Mouse (Mus musculus) stomach, embryonic 15.5 days (tissue): ENCODE measurements at regions not wholly inside any gene's neighbourhood (a gene's known extent, or its start where the extent isn't known, plus 50 kb on each side); places are given as distances from the start of the nearest gene placed in this dataset.

Experiments
- ATAC-seq: fragments of 200-750 bp; cut with Nextera tagmentation; 2 replicates; pipeline ENCODE4 v1.8.0; 2017; ENCODE audit warnings: low read depth, moderate number of reproducible peaks, moderate TSS enrichment; ENCODE audit not compliant: insufficient read depth, low FRiP score
- H3K27ac ChIP-seq: fragments of 300-500 bp; sonication (generic); 2 replicates; pipeline ENCODE4 v1.5.1; 2015; ENCODE audit warnings: mild to moderate bottlenecking, inconsistent platforms
- H3K27me3 ChIP-seq: fragments of 300-500 bp; sonication (generic); replicated peaks from 2 replicates; pipeline ENCODE4 v1.6.1; 2015; ENCODE audit warnings: inconsistent platforms
- H3K36me3 ChIP-seq: fragments of 300-500 bp; sonication (generic); 2 replicates; pipeline ENCODE4 v1.6.1; 2015; ENCODE audit warnings: inconsistent platforms
- H3K4me1 ChIP-seq: fragments of 300-500 bp; sonication (generic); 2 replicates; pipeline ENCODE4 v1.6.1; 2015; ENCODE audit warnings: inconsistent platforms
- H3K4me2 ChIP-seq: fragments of 300-500 bp; sonication (generic); 2 replicates; pipeline ENCODE4 v1.6.1; 2015; ENCODE audit warnings: mild to moderate bottlenecking, inconsistent platforms
- H3K4me3 ChIP-seq: fragments of 300-500 bp; sonication (generic); replicated peaks from 2 replicates; pipeline ENCODE4 v1.5.1; 2015; ENCODE audit warnings: inconsistent platforms
- H3K9ac ChIP-seq: fragments of 300-500 bp; sonication (generic); 2 replicates; pipeline ENCODE4 v1.6.1; 2015; ENCODE audit warnings: inconsistent platforms
- H3K9me3 ChIP-seq: fragments of 300-500 bp; sonication (generic); 2 replicates; pipeline ENCODE4 v1.6.1; 2016; ENCODE audit warnings: inconsistent platforms
- WGBS: fragments of 180-500 bp; shearing (Covaris S2); methylation state at CpG from one replicate; pipeline ENCODE4 v1.1.7; 2015; 5-methylcytosine and 5-hydroxymethylcytosine counted together

DNA sequence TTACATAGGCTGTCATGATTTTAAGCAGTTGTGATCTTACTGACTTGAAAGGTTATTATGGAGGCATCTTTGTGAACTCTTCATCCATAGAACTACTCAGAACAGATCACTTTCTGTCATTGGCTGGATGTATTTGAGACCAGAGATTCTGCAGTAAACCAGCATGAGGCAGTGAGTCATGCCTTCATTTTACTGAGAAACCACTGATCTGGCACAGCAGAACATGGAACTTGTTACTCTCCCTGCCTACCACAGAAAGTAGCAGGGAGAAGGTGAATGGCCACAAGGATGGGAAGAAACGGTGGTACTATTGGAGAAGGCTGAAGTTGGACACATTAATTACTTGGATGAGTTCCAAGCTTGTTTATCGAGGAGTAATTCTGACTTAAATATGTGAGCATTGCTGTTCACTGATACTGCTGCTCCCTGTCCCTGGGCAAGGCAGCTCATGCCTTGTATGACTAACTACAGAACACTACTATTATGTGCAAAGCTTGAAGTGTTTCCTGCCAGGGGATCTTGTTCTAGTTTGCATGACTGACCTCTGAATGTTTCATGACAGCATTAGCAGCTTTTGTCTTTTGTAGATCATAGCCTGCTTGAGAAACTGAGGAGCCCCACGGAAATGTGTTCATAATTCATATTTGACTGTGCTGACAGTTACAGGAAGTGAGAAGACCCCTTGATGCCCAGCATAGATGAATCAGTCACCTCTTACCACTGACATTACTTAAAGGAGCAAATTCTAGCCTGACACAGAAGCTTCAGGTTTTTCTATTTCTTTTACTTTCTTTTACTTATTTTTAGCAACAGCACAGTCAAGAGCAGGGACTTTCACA lies 630.2 kb downstream of the Inhba start:
- WGBS: 57% methylated on average over 3 of the region's 3 CpGs
- Histone ChIP-seq H3K9ac (no peak overlapping the region), H3K9me3 (no peaks in the 10 kb centered on the region), H3K4me3 (no peak overlapping the region), H3K27me3 (no peaks in the 10 kb centered on the region), H3K4me2 (no peak overlapping the region), H3K36me3 (no peaks in the 10 kb centered on the region), H3K4me1 (no peaks in the 10 kb centered on the region), H3K27ac (no peak overlapping the region)
- no peak for ATAC-seq

DNA sequence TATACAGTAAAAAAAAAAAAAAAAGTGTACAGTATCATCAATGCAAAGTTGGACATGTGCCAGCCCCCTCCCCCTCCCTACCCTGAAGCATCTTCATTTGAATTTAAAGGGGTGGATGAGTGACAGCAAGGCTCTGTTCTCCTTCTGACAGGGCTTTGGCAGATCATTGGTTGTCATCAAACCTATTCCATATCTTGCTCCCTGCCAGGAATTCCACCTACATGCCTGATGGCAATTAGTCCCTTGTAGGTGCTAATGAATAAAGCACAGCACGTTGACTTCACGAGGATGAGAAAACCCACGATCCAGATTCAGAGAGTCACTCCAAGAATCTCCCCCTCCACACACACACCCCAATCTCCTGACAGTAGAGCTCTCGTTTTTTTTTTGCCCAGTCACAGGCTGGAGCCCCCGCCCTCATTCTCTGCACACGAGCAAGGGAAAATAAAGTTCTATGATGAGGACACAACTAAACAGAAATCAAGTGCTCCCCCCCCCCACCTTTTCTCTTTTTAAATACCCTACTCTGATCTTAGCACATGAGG lies 630.9 kb downstream of the Inhba start:
- H3K27me3 ChIP-seq: no peaks in the 10 kb centered on the region
- H3K27ac ChIP-seq: no peak overlapping the region
- 57% methylated on average over 6 of the region's 6 CpGs for WGBS
- no peak overlapping the region for H3K4me3 ChIP-seq
- no peaks in the 10 kb centered on the region for H3K36me3 ChIP-seq
- no peaks in the 10 kb centered on the region for H3K4me1 ChIP-seq
- H3K9me3 ChIP-seq: no peaks in the 10 kb centered on the region
- H3K4me2 ChIP-seq: no peak overlapping the region
- ATAC-seq: no peak
- H3K9ac ChIP-seq: no peak overlapping the region

DNA sequence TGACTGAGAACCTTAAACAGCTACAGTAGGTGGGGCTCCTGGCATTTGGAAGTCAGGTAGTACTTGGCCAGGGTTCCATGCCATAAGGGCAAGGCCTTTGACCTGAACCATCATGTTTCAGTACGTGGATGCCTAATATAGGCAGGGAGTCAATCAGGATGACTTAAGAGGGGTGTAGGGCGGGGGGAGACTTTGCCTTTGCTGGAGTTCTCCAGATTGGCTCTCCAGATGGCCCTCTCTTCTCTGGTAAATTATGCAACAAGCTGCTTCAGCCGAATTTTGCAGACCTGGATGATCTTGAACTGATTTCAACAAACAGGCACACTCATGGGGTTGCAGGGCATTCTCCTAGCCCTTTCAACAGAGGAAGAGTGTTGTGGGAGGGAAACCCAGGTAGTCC lies 633.7 kb downstream of the Inhba start:
- Histone ChIP-seq H3K4me1 (no peaks in the 10 kb centered on the region), H3K4me2 (no peak overlapping the region), H3K9ac (no peak overlapping the region), H3K9me3 (no peaks in the 10 kb centered on the region), H3K27ac (no peak overlapping the region), H3K27me3 (no peaks in the 10 kb centered on the region), H3K36me3 (no peaks in the 10 kb centered on the region), H3K4me3 (no peak overlapping the region)
- 60% methylated on average over 3 of the region's 3 CpGs for whole genome bisulfite sequencing
- ATAC-seq: no peak

DNA sequence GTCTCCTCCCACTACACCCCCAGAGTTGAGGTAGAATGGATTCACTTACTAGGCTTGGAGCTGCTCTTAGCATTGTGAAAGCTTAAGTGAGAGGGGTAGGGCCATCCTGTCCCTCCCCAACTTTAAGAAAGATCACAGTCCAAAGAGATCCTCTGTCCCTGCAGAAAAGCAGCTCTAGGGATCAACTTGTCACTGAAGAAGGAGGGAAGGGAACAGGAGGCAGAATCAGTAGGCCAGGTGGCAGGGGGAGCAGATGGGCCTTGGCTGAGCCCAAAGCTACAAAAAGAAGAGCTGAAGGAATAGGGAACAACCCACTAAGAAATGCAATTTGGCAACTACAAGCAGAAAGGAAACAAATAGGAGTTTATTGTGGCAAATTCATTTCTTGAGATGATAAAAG lies 634.4 kb downstream of the Inhba start:
- ATAC-seq: no peak
- no peak overlapping the region for H3K27ac ChIP-seq
- no peak overlapping the region for H3K4me3 ChIP-seq

DNA sequence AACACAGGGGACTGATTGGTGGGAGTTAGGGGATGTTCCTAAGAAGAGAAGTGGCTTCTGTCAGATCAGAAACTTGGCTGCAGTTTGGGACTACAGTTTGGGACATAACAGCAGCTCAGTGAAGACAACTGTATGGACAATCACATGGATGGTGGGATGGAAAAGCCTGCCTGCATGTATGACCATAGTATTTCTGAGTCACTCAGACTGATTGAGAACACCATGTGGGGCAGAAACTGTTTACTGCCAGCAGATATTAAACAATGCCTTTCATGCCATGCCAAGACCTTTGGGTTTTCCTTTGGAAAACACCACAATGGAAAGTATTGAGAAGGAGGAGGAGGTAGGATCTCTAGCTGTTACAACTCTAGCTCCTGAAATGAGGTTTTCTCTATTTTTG lies 635.0 kb downstream of the Inhba start:
- no peak for ATAC-seq

More for the DNA sequence above, 634.4 kb downstream of the Inhba start:
- Histone ChIP-seq H3K4me2 (no peak overlapping the region), H3K9me3 (no peaks in the 10 kb centered on the region), H3K9ac (no peak overlapping the region), H3K36me3 (no peaks in the 10 kb centered on the region), H3K27me3 (no peaks in the 10 kb centered on the region), H3K4me1 (no peaks in the 10 kb centered on the region)

DNA sequence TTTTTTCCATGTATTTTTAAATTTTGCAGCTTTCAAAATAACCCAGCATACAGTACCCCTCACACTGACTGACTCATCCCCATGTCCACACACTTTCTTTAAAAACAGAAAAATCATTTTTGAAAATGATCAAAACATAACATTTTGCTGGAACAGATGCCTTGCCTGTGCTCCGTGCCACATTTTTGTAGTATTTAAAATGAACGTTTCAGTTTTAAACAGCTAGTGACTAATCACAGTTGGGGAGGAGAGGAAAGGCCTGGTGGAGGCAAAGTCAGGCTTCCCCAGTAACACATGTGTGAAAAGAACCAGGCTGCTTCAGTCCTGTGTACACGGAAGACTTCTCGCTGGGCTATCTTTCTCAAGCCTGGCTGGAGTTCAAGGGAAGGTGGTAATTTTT lies 644.5 kb downstream of the Inhba start:
- Histone ChIP-seq H3K4me3 (no peak overlapping the region), H3K4me2 (no peak overlapping the region), H3K27ac (no peak overlapping the region), H3K9ac (no peak overlapping the region), H3K4me1 (no peaks in the 10 kb centered on the region), H3K27me3 (no peaks in the 10 kb centered on the region), H3K9me3 (no peaks in the 10 kb centered on the region), H3K36me3 (no peaks in the 10 kb centered on the region)
- WGBS: 39% methylated on average over 4 of the region's 4 CpGs
- ATAC-seq: no peak

More for the DNA sequence above, 635.0 kb downstream of the Inhba start:
- Histone ChIP-seq H3K36me3 (no peaks in the 10 kb centered on the region), H3K4me1 (no peaks in the 10 kb centered on the region), H3K27ac (no peak overlapping the region), H3K9me3 (no peaks in the 10 kb centered on the region), H3K27me3 (no peaks in the 10 kb centered on the region), H3K9ac (no peak overlapping the region), H3K4me3 (no peak overlapping the region), H3K4me2 (no peak overlapping the region)

DNA sequence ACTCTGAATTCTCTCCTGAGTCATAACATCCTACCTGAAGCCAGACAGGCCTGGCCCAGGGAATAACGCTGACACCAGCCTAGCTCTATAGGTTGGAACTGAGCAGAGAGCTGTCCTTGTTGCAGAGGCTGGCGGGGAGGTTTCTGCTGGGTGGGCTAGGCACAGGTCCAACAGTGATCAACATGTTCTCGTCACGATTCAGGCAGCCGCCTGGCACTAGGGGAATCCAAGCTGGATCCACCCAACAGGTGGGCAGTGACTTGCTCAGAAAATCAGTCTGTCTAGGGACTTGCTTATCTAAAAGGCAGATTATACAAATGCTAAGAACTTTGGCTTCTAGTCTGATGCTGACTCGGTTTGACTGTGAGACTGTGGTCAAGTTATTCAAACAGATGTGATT lies 648.2 kb downstream of the Inhba start:
- Histone ChIP-seq H3K4me3 (no peak overlapping the region), H3K27me3 (no peaks in the 10 kb centered on the region), H3K4me2 (no peak overlapping the region), H3K4me1 (no peaks in the 10 kb centered on the region), H3K36me3 (no peaks in the 10 kb centered on the region), H3K27ac (no peak overlapping the region), H3K9ac (no peak overlapping the region), H3K9me3 (no peaks in the 10 kb centered on the region)
- 55% methylated on average over 6 of the region's 6 CpGs for WGBS
- no peak for ATAC-seq

DNA sequence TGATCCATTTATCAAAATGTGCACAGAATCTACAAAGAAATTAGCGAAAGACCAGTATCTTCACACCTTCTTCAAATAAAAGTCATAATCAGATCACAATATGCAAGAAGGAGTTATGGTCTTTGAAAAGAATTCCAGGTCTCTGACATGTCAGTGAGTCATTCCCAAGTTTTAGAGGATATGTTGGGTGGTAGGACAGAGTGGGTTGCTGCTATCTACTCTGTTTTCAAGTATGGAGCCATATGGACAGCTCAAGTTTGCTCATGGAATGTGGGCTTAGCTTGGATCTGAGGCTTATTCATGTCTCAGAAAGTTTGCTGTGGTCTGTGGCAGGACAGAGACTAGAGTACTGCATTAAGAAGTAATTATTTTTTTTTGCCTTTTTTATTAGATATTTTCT lies 657.0 kb downstream of the Inhba start:
- H3K4me1 ChIP-seq: no peaks in the 10 kb centered on the region
- ATAC-seq: no peak
- no peak overlapping the region for H3K9ac ChIP-seq
- no peak overlapping the region for H3K4me3 ChIP-seq
- H3K27ac ChIP-seq: no peak overlapping the region
- no peaks in the 10 kb centered on the region for H3K36me3 ChIP-seq
- H3K4me2 ChIP-seq: no peak overlapping the region
- 96% methylated on average over 1 of the region's 1 CpGs for WGBS
- H3K9me3 ChIP-seq: no peaks in the 10 kb centered on the region
- no peaks in the 10 kb centered on the region for H3K27me3 ChIP-seq

DNA sequence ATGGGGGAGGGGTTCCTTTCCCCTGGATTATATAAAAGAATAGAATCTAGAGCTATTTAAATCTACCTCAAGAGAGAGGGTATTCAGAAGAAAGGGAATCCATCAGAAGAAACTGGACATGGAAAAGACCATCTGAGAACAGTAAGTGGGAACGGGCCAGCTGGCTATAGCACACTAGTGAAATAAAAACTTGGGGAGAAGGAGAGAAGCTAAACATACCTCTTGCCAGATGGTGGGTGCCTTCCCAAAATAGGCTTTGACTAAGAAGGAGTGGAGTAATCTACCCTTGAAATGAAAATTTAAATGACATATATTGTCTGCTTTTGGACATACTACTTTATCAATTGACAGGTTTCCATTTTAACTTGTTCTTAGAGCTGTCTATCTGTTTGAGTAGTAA lies 657.6 kb downstream of the Inhba start:
- ATAC-seq: no peak
- Histone ChIP-seq H3K4me2 (no peak overlapping the region), H3K9me3 (no peaks in the 10 kb centered on the region), H3K4me3 (no peak overlapping the region), H3K27me3 (no peaks in the 10 kb centered on the region), H3K27ac (no peak overlapping the region), H3K36me3 (no peaks in the 10 kb centered on the region), H3K9ac (no peak overlapping the region), H3K4me1 (no peaks in the 10 kb centered on the region)
- 92% methylated on average over 1 of the region's 1 CpGs for WGBS

DNA sequence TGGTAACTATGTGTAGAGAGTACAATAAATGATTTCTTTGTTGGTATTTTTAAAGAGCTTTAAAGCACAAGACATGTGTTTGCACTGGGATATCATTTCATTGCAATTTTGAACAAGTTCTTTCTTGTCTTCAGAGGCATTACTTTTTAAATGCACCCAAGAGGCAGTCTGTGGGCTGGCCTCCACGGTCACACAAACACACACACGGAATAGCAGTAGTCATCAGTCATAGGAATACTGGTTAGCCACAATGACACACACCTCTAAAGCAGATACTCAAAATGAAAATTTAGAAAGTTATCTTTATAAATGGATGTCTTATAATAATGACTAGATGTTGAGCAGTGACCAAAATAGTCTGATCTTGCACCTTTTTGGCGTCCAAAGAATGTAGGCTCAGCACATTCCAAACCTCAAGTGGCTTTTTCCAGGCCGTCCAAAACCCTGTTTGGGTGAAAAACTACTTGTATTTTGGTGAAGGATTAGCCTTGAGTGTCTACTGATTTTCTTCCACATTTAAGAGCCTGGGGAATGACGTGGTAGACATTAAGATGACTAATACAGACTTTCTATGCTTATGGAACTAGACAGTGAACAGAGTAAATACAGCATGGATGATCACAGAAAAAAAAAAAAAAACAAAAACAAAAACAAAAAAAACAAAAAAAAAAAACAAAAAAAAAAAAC lies 658.5 kb downstream of the Inhba start:
- 62% methylated on average over 5 of the region's 5 CpGs for WGBS
- ATAC-seq: no peak
- no peak overlapping the region for H3K27ac ChIP-seq

DNA sequence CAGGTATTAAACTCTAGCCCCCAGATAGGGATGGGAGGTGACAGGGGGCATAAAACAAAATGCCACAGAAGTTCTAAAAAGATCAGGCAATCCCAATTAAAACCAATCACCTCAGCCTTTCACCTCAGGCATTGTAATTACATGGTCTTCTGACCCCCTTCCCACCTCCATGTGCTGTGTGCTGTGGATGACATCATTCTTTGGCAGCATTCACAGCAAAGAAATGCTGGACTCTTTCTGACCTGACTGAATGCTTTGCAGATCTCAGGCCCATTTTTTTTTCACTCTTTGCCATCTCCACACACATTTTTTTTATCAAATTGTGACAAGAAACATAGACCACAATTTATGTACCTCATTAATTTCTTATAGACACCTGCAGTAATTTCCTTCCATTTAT lies 659.1 kb downstream of the Inhba start:
- H3K9me3 ChIP-seq: no peaks in the 10 kb centered on the region
- H3K4me1 ChIP-seq: no peaks in the 10 kb centered on the region
- no peaks in the 10 kb centered on the region for H3K36me3 ChIP-seq
- no peak overlapping the region for H3K27ac ChIP-seq
- H3K4me2 ChIP-seq: no peak overlapping the region
- H3K9ac ChIP-seq: no peak overlapping the region
- H3K27me3 ChIP-seq: no peaks in the 10 kb centered on the region
- no peak overlapping the region for H3K4me3 ChIP-seq
- no peak for ATAC-seq

More for the DNA sequence above, 658.5 kb downstream of the Inhba start:
- Histone ChIP-seq H3K4me2 (no peak overlapping the region), H3K4me3 (no peak overlapping the region), H3K4me1 (no peaks in the 10 kb centered on the region), H3K36me3 (no peaks in the 10 kb centered on the region), H3K9me3 (no peaks in the 10 kb centered on the region), H3K9ac (no peak overlapping the region), H3K27me3 (no peaks in the 10 kb centered on the region)

DNA sequence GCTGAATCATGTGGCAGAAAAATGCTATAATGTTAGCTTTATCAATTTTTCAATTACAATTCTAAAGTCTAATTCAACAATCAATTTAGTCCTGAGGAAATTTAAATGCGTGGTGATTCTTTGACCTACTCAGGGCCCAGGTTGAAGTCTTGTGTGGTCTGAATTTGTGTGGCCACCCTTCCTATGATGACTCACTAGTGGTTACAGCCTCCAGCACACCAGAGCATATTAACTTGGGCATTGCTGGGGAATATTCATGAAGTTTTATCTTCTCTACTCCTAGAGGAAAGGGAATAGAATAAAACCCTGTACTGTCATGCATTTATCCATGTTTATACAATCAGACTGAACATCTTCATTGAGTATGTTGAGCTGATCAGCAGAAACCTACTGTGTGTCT lies 665.2 kb downstream of the Inhba start:
- no peak for ATAC-seq
- Histone ChIP-seq H3K4me1 (no peaks in the 10 kb centered on the region), H3K4me2 (no peak overlapping the region), H3K9ac (no peak overlapping the region), H3K9me3 (no peaks in the 10 kb centered on the region), H3K27ac (no peak overlapping the region), H3K27me3 (no peaks in the 10 kb centered on the region), H3K36me3 (no peaks in the 10 kb centered on the region), H3K4me3 (no peak overlapping the region)
- 82% methylated on average over 1 of the region's 1 CpGs for WGBS
